Mouse (Mus musculus) limb, embryonic 15.5 days (tissue): ENCODE results near the gene Kcnj12. TPM values are rescaled to one million over a fixed set of nuclear protein-coding genes. Genes with fewer than 3 reads are reported as not detected.

ENCODE experiments used
- ATAC-seq: fragments of 200-750 bp; cut with Nextera tagmentation; 2 replicates; pipeline ENCODE4 v1.8.0; 2017; ENCODE audit warnings: low read depth, moderate TSS enrichment; ENCODE audit not compliant: insufficient number of reproducible peaks, low FRiP score, low TSS enrichment
- H3K27ac ChIP-seq: fragments of 300-500 bp; sonication (generic); 2 replicates; pipeline ENCODE4 v1.5.1; 2015; ENCODE audit warnings: moderate library complexity, mild to moderate bottlenecking, inconsistent platforms
- H3K27me3 ChIP-seq: fragments of 300-500 bp; sonication (generic); 2 replicates; pipeline ENCODE4 v1.6.1; 2015; ENCODE audit warnings: inconsistent platforms
- H3K36me3 ChIP-seq: fragments of 300-500 bp; sonication (generic); 2 replicates; pipeline ENCODE4 v1.6.1; 2015; ENCODE audit warnings: inconsistent platforms
- H3K4me1 ChIP-seq: fragments of 300-500 bp; sonication (generic); 2 replicates; pipeline ENCODE4 v1.6.1; 2015; ENCODE audit warnings: inconsistent platforms
- H3K4me2 ChIP-seq: fragments of 300-500 bp; sonication (generic); 2 replicates; pipeline ENCODE4 v1.6.1; 2015; ENCODE audit warnings: mild to moderate bottlenecking, inconsistent platforms
- H3K4me3 ChIP-seq: fragments of 300-500 bp; sonication (generic); 2 replicates; pipeline ENCODE4 v1.5.1; 2015; ENCODE audit warnings: mild to moderate bottlenecking, inconsistent platforms
- H3K9ac ChIP-seq: fragments of 300-500 bp; sonication (generic); 2 replicates; pipeline ENCODE4 v1.6.1; 2015; ENCODE audit warnings: inconsistent platforms
- H3K9me3 ChIP-seq: fragments of 300-500 bp; sonication (generic); 2 replicates; pipeline ENCODE4 v1.6.1; 2016; ENCODE audit warnings: inconsistent platforms
- WGBS: fragments of 180-500 bp; shearing (Covaris S2); methylation state at CpG from one replicate; pipeline ENCODE4 v1.1.7; 2015; 5-methylcytosine and 5-hydroxymethylcytosine counted together
- polyA plus RNA-seq: library from polyadenylated mRNA; unstranded; fragments of >200 nt; fragmentation: Nextera tagmentation; extraction: Ambion mirVana; gene quantifications from 2 replicates; pipeline ENCODE4 v1.2.1, GENCODE M21; 2015

The Kcnj12 gene
- polyA plus RNA-seq, 1 experiment from 2014 or later: 0.51 TPM

GRCm38 (mm10) chr11:61026381-61026780, 4.0 kb downstream of the Kcnj12 start:
- Histone ChIP-seq H3K9ac (no peak overlapping the region), H3K9me3 (no peaks in the 10 kb centered on the region), H3K4me1 (peaks cover 33% of the 10 kb centered on the region), H3K4me2 (no peak overlapping the region), H3K27me3 (peaks cover 51% of the 10 kb centered on the region), H3K4me3 (no peak overlapping the region), H3K36me3 (no peaks in the 10 kb centered on the region), H3K27ac (no peak overlapping the region)
- ATAC-seq: no peak
- whole genome bisulfite sequencing: 82% methylated on average over 6 of the region's 6 CpGs

GRCm38 (mm10) chr11:61027160-61027559, 4.8 kb downstream of the Kcnj12 start:
- H3K36me3 ChIP-seq: no peaks in the 10 kb centered on the region
- H3K9ac ChIP-seq: no peak overlapping the region
- peaks cover 25% of the 10 kb centered on the region for H3K4me1 ChIP-seq
- peaks cover 43% of the 10 kb centered on the region for H3K27me3 ChIP-seq
- WGBS: 81% methylated on average over 4 of the region's 4 CpGs
- no peaks in the 10 kb centered on the region for H3K9me3 ChIP-seq
- no peak; the same call in 1 of the 2 replicates for ATAC-seq
- H3K27ac ChIP-seq: no peak overlapping the region
- H3K4me2 ChIP-seq: no peak overlapping the region
- no peak overlapping the region for H3K4me3 ChIP-seq

DNA sequence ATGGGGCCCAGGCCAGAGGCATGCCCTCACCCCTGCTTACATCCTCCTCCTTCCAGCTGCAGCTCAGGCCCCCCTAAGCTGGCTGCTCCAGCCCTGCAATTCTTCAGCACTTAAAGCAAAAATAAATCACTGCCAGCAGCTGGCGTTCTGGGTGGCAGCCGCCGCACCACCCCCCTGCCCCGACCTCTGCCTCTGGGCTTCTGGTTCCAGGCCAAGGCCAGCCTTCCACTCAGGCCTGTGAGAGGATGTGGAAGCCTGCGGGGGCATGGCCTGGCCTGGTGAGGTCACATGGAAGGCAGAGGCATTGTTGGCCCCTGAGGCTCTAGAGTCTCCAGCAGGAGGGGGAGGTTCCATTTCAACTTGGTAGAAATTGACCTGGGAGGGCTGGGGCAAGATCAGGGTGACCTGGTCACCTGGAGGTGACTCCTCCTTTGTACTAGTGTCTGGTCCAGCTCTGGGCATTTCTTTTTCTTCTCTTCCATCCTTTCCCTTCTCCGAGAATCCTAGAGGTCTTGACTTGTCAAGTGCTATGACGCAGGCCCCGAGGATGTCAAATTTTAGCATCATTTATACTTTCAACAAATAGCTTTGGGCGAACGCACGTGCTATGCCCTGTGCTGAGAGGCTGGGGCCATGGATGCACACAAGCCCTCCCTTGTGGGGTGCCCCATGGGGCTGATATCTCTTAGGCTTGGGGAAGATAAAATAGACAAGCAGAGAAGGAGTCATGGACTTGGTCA, 6.0 kb downstream of the Kcnj12 start:
- no peak overlapping the region for H3K9ac ChIP-seq
- H3K36me3 ChIP-seq: no peaks in the 10 kb centered on the region
- ATAC-seq: no peak
- WGBS: 42% methylated on average over 11 of the region's 11 CpGs
- H3K27me3 ChIP-seq: peaks cover 31% of the 10 kb centered on the region
- no peaks in the 10 kb centered on the region for H3K9me3 ChIP-seq
- peaks cover 13% of the 10 kb centered on the region; the same call in 1 of the 2 replicates for H3K4me1 ChIP-seq
- H3K4me3 ChIP-seq: no peak overlapping the region
- no peak overlapping the region for H3K4me2 ChIP-seq
- H3K27ac ChIP-seq: no peak overlapping the region

DNA sequence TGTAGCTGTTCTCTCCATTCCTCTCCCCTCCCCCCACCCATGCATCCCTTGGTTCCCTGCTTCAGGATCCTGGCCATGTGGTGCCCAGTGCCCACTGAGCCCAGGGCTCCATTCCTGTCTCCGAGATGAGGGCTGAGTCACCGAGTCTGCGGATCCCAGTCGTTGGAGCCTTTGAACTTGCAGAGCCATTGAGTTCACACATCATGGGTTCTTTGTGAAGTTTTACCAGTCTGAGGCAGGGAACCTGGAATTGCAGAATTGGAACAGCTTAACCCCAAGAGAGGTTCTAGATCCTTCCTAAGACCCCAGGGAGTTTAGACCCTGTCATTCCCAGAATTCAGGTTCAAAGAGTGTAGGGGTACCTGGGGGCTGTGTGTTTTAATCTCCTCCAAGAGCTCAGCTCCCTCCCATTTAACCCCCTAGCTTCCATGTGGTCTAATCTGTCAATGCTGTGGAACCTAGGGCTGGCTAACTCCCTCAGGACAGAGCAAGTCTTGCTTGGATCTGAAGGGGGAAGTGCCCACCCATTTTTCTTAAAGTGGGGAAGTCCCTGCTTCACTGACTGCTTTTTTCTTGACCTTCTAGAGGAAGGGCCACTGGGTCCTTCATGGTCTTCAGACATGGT, 6.9 kb downstream of the Kcnj12 start:
- no peaks in the 10 kb centered on the region for H3K36me3 ChIP-seq
- no peaks in the 10 kb centered on the region for H3K9me3 ChIP-seq
- no peak overlapping the region for H3K4me3 ChIP-seq
- 40% methylated on average over 4 of the region's 4 CpGs for WGBS
- ATAC-seq: no peak
- H3K9ac ChIP-seq: no peak overlapping the region
- H3K27me3 ChIP-seq: peaks cover 23% of the 10 kb centered on the region
- peaks cover 13% of the 10 kb centered on the region; the same call in 1 of the 2 replicates for H3K4me1 ChIP-seq
- H3K4me2 ChIP-seq: no peak overlapping the region
- no peak overlapping the region for H3K27ac ChIP-seq

DNA sequence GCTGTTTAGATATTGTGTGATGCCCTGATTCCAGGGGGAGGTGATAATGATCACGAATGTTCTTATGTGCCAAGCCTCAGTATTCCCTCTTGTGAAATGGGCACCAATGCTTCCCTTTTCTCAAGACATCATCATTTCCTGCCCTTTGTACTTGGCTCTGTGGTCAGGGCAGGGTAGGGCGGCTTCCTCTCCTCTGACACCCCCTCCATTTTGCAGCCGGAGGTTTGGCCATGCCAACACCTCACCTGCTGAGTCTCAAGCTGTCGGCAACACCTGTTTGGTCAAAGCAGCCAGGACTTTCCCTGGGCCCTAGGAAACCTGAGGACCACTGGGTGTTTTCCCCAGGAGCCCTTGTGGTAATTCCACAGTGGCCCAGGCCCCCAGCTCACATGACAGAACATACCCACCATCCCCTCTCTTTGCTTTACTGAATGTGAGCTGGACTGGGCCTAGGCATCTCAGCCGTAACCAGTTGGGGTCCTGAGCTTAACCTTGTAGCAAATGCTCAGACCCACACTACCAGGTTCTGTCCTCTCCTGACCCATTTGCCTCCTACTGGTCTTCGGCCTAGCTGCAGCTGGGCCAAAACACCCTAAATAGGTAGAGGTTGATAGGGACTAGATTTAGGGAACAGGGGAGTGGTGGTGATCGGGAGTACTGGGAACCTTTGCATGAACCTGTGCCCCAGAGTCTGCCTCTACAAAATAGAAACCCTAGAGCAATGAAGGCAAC, 7.7 kb downstream of the Kcnj12 start:
- WGBS: 87% methylated on average over 7 of the region's 7 CpGs

DNA sequence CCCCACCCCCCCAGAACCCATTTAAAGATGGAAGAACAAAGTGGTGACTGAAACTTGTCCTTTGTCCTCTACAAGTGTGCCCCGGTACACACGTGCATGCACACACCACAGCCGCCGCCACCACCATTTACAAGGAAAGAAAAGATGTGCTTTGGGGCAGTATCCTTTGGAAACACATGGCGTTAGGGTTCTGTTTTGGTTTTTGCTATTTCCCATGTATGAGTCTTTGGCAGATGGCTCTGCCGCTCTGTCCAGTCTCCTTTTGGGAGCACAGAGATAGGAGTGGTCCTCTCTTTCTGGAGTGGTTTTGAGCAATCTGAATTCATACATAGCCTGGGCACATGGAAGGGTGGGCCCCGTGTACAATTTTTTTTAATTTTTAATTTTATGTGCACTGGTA, 8.8 kb downstream of the Kcnj12 start:
- Histone ChIP-seq H3K9ac (no peak overlapping the region), H3K4me3 (no peak overlapping the region)
- 89% methylated on average over 7 of the region's 7 CpGs for WGBS

More for the DNA sequence above, 7.7 kb downstream of the Kcnj12 start:
- no peak overlapping the region for H3K9ac ChIP-seq
- peaks cover 11% of the 10 kb centered on the region; the same call in 1 of the 2 replicates for H3K4me1 ChIP-seq
- no peaks in the 10 kb centered on the region for H3K36me3 ChIP-seq
- H3K4me3 ChIP-seq: no peak overlapping the region
- H3K27me3 ChIP-seq: peaks cover 15% of the 10 kb centered on the region
- no peak for ATAC-seq
- H3K4me2 ChIP-seq: no peak overlapping the region
- no peaks in the 10 kb centered on the region for H3K9me3 ChIP-seq
- no peak overlapping the region for H3K27ac ChIP-seq

GRCm38 (mm10) chr11:61031658-61032445, 9.5 kb downstream of the Kcnj12 start:
- Histone ChIP-seq H3K27me3 (no peaks in the 10 kb centered on the region), H3K4me1 (peaks cover 9% of the 10 kb centered on the region; the same call in 1 of the 2 replicates), H3K4me3 (no peak overlapping the region), H3K27ac (no peak overlapping the region), H3K4me2 (no peak overlapping the region), H3K9ac (no peak overlapping the region), H3K9me3 (no peaks in the 10 kb centered on the region), H3K36me3 (no peaks in the 10 kb centered on the region)
- no peak for ATAC-seq
- WGBS: 84% methylated on average over 5 of the region's 5 CpGs

More for the DNA sequence above, 8.8 kb downstream of the Kcnj12 start:
- no peaks in the 10 kb centered on the region for H3K36me3 ChIP-seq
- H3K4me2 ChIP-seq: no peak overlapping the region
- peaks cover 9% of the 10 kb centered on the region; the same call in 1 of the 2 replicates for H3K4me1 ChIP-seq
- ATAC-seq: no peak
- H3K9me3 ChIP-seq: no peaks in the 10 kb centered on the region
- H3K27me3 ChIP-seq: peaks cover 5% of the 10 kb centered on the region; the same call in 1 of the 2 replicates
- H3K27ac ChIP-seq: no peak overlapping the region

GRCm38 (mm10) chr11:61032481-61032880, 10.1 kb downstream of the Kcnj12 start:
- ATAC-seq: no peak
- no peaks in the 10 kb centered on the region for H3K9me3 ChIP-seq
- H3K4me1 ChIP-seq: peaks cover 5% of the 10 kb centered on the region; the same call in 1 of the 2 replicates
- no peaks in the 10 kb centered on the region for H3K27me3 ChIP-seq
- no peak overlapping the region for H3K27ac ChIP-seq
- WGBS: 88% methylated on average over 7 of the region's 7 CpGs
- H3K4me3 ChIP-seq: no peak overlapping the region
- H3K9ac ChIP-seq: no peak overlapping the region
- H3K36me3 ChIP-seq: no peaks in the 10 kb centered on the region
- no peak overlapping the region for H3K4me2 ChIP-seq

DNA sequence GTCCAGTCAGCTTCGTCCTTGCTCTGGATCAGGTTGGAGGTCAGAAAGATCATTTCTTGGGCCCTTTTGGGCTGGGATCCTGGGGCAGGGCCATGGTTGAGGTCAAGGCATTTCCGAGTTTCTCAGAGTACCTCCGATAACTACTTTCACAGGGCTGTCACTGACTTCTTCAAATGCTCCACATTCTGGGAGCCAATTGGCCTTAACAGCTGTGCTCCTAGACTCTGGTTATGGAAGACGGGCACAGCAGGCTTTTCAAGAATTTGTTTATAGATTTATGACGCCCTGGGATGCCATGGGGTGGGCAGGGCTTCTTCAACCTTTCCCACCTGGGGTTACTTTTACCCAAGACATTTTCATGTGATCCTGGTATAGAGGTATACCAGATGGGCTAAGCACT, 10.8 kb downstream of the Kcnj12 start:
- H3K9ac ChIP-seq: no peak overlapping the region
- WGBS: 46% methylated on average over 5 of the region's 5 CpGs
- H3K4me1 ChIP-seq: peaks cover 3% of the 10 kb centered on the region; the same call in 1 of the 2 replicates
- H3K4me3 ChIP-seq: no peak overlapping the region
- H3K9me3 ChIP-seq: no peaks in the 10 kb centered on the region
- ATAC-seq: no peak
- no peaks in the 10 kb centered on the region for H3K36me3 ChIP-seq
- no peak overlapping the region for H3K4me2 ChIP-seq
- H3K27ac ChIP-seq: no peak overlapping the region
- no peaks in the 10 kb centered on the region for H3K27me3 ChIP-seq

DNA sequence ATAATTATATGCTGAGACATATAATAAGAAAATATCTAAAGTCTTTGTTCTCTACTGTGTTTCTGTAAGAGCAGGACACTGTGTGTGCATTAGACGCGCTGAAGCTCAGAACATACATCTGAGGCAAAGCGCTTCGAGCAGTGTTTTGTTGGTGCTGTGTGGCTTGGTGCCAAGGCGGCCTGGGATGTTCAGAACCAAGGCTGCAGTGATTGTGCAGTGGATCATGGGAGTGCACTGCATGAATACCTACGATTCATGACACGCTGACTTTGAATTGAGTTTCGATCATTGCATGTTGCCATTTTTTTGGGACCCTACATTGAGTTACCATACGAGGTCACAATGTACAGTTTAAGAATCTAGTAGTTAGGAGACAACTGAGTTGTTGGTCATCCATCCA, 14.3 kb downstream of the Kcnj12 start:
- WGBS: 92% methylated on average over 9 of the region's 9 CpGs
- no peaks in the 10 kb centered on the region for H3K4me1 ChIP-seq

GRCm38 (mm10) chr11:61038277-61038782, 16.0 kb downstream of the Kcnj12 start:
- Histone ChIP-seq H3K4me1 (no peaks in the 10 kb centered on the region), H3K4me2 (no peak overlapping the region), H3K27ac (no peak overlapping the region), H3K4me3 (no peak overlapping the region), H3K9ac (no peak overlapping the region), H3K9me3 (no peaks in the 10 kb centered on the region), H3K36me3 (no peaks in the 10 kb centered on the region), H3K27me3 (no peaks in the 10 kb centered on the region)
- 67% methylated on average over 9 of the region's 9 CpGs for WGBS
- 0 out of 2 replicates have a peak, but pooled peaks have one; percentile 63 for ATAC-seq

More for the DNA sequence above, 14.3 kb downstream of the Kcnj12 start:
- Histone ChIP-seq H3K27ac (no peak overlapping the region), H3K9ac (no peak overlapping the region), H3K36me3 (no peaks in the 10 kb centered on the region), H3K4me2 (no peak overlapping the region), H3K4me3 (no peak overlapping the region), H3K27me3 (no peaks in the 10 kb centered on the region), H3K9me3 (no peaks in the 10 kb centered on the region)
- no peak for ATAC-seq
